Mouse (Mus musculus) bone marrow macrophage, adult 2 months (primary cell): Measurements from ENCODE around the gene Hsd17b11. TPM values are rescaled to one million over a fixed set of nuclear protein-coding genes. Genes with fewer than 3 reads are reported as not detected.
A peak's percentile ranks its signal among the peaks of the same experiment; 100 is the strongest.

Source experiments
- H3K27ac ChIP-seq: 2 replicates; pipeline ENCODE4 v1.5.1; 2012; ENCODE audit warnings: low read depth, low read length; ENCODE audit not compliant: insufficient read depth
- H3K4me1 ChIP-seq: 2 replicates; pipeline ENCODE4 v1.6.1; 2012; ENCODE audit warnings: low read length; ENCODE audit not compliant: control insufficient read depth, insufficient read depth
- H3K4me3 ChIP-seq: 2 replicates; pipeline ENCODE4 v1.5.1; 2012; ENCODE audit warnings: mild to moderate bottlenecking, low read length, moderate library complexity; ENCODE audit not compliant: insufficient read depth
- CTCF ChIP-seq: IDR thresholded peaks from 2 replicates; pipeline ENCODE4 v1.5.1; 2012; ENCODE audit warnings: low read depth, mild to moderate bottlenecking, low read length, moderate library complexity
- POLR2A ChIP-seq: IDR thresholded peaks from 2 replicates; pipeline ENCODE4 v1.6.1; 2012; ENCODE audit warnings: mild to moderate bottlenecking, low read depth, low read length, borderline replicate concordance
- polyA plus RNA-seq: library from polyadenylated mRNA; stranded (reverse); fragments of >200 nt; gene quantifications from 2 replicates; pipeline ENCODE4 v1.2.4, GENCODE M21; 2012; ENCODE audit not compliant: missing spikeins, insufficient read depth, insufficient read length

Gene Hsd17b11
- polyA plus RNA-seq, 1 experiment, result 205 TPM

- TF ChIP-seq POLR2A (no peak), CTCF (no peak)
- Histone ChIP-seq H3K4me1 (peaks cover 4% of the 10 kb centered on the region; the same call in 1 of the 2 replicates), H3K27ac (no peak overlapping the region), H3K4me3 (no peak overlapping the region)
Observed at GRCm38 (mm10) chr5:103993601-103994000, 28.1 kb downstream of the Hsd17b11 start.

- Histone ChIP-seq H3K4me3 (no peak overlapping the region), H3K4me1 (no peaks in the 10 kb centered on the region), H3K27ac (no peak overlapping the region)
- TF ChIP-seq POLR2A (no peak), CTCF (no peak)
Observed at GRCm38 (mm10) chr5:103992831-103993230, 28.9 kb downstream of the Hsd17b11 start.

GRCm38 (mm10) chr5:103980705-103981560, 40.8 kb downstream of the Hsd17b11 start:
- Histone ChIP-seq H3K27ac (no peak overlapping the region), H3K4me1 (peaks cover 3% of the 10 kb centered on the region; the same call in 1 of the 2 replicates), H3K4me3 (no peak overlapping the region)
- no peak for TF ChIP-seq POLR2A
- TF ChIP-seq CTCF, result no peak

GRCm38 (mm10) chr5:103977907-103978570, 43.7 kb downstream of the Hsd17b11 start:
- no peak overlapping the region for H3K4me3 ChIP-seq
- no peak overlapping the region for H3K27ac ChIP-seq
- peaks cover 5% of the 10 kb centered on the region; the same call in 1 of the 2 replicates for H3K4me1 ChIP-seq
- TF ChIP-seq POLR2A (no peak), CTCF (no peak)

- TF ChIP-seq POLR2A (no peak), CTCF (no peak)
- Histone ChIP-seq H3K4me1 (peaks cover 8% of the 10 kb centered on the region), H3K4me3 (no peak within 1 kb of the TSS), H3K27ac (no peak within 1 kb of the TSS)
Observed at GRCm38 (mm10) chr5:103977297-103977696, 44.4 kb downstream of the Hsd17b11 start, which contains the start of gene Hsd17b13. TSS of gene Hsd17b13 (minus strand) at chr5:103977410.

GRCm38 (mm10) chr5:103975736-103976135, 46.0 kb downstream of the Hsd17b11 start:
- no peak for TF ChIP-seq CTCF
- no peak for TF ChIP-seq POLR2A
- peaks cover 9% of the 10 kb centered on the region for H3K4me1 ChIP-seq
- no peak overlapping the region for H3K27ac ChIP-seq
- no peak overlapping the region for H3K4me3 ChIP-seq

GRCm38 (mm10) chr5:103972801-103973200, 48.9 kb downstream of the Hsd17b11 start:
- Histone ChIP-seq H3K27ac (no peak overlapping the region), H3K4me3 (peak overlapping the region; percentile 57), H3K4me1 (peaks cover 6% of the 10 kb centered on the region)
- TF ChIP-seq POLR2A, result no peak
- TF ChIP-seq CTCF, result no peak

GRCm38 (mm10) chr5:103972379-103972778, 49.3 kb downstream of the Hsd17b11 start:
- Histone ChIP-seq H3K4me1 (peaks cover 6% of the 10 kb centered on the region), H3K4me3 (peak overlapping the region; percentile 57), H3K27ac (no peak overlapping the region)
- TF ChIP-seq CTCF, result no peak
- no peak for TF ChIP-seq POLR2A

- no peak overlapping the region for H3K27ac ChIP-seq
- H3K4me3 ChIP-seq, result no peak overlapping the region
- TF ChIP-seq POLR2A, result no peak
- no peak for TF ChIP-seq CTCF
- H3K4me1 ChIP-seq, result peaks cover 6% of the 10 kb centered on the region
Observed at GRCm38 (mm10) chr5:103971051-103971450, 50.7 kb downstream of the Hsd17b11 start.
